Mouse (Mus musculus) neural tube, postnatal 0 days (tissue): ENCODE measurements around the gene Treml2. TPM values are rescaled to one million over a fixed set of nuclear protein-coding genes. Genes with fewer than 3 reads are reported as not detected.

Experiments used
- polyA plus RNA-seq: library from polyadenylated mRNA; unstranded; fragments of >200 nt; fragmentation: Nextera tagmentation; extraction: Ambion mirVana; gene quantifications from 2 replicates; pipeline ENCODE4 v1.2.1, GENCODE M21; 2015

Treml2 gene
- polyA plus RNA-seq, result 0.06 and 0.22 TPM in 2 replicates

DNA sequence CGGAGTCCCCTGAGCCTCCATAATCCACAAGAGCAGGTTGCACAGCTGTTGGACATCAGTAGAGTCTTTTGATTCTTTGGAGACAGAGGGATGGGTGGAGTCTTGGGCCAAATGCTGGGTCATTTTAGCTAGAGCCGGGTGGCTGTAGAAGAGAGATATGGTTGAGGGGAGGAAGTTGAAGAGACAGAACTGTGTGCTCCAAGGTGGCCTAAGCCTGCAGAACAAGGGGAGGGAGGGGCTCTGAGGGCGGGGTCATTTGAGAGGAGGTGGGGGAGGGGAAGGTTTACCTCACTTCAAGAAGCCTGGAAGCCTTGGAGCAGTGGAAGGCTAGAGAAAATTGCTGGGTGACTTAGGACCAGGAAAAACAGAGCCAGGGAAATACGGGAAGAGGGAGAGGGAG is at the start of gene Treml2:
Gene Treml2, plus strand, starts transcription at position 296 of the 400 bp plus-strand sequence.

DNA sequence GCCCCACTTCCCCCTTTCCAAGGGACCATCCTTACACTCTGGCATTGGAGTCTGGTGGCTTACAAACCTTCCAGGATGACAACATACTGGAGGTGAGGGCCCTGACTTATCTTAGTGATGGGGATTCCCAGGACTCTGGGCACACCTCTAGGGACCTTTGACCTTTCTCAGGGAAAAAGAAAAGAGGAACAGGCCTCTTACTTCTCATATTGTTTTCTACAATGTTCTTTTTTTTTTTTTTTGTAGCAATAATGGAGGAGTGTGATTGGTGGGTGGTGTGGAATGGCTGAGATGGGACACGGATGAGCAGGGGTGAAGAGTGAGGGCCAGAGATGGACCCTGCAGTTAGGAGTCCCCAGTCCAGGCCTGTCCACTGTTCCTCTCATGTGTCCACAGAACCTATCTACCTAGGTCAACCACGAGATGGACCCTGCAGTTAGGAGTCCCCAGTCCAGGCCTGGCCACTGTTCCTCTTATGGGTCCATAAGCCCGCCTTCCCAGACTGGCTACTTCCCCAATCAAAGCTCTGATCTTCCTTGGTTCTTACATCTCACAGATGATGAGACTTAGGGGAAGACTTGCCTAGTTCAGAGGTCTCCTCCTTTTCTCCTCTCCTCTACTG is 35.4 kb upstream of the Treml2 start, which contains the start of gene Treml4:
Gene Treml4, plus strand, starts transcription at position 555 of the 622 bp plus-strand sequence.

GRCm38 (mm10) chr17:48315905-48316579 is 16.7 kb downstream of the Treml2 start, which contains the start of gene B430306N03Rik:
Gene B430306N03Rik, plus strand, starts transcription at chr17:48316141.

DNA sequence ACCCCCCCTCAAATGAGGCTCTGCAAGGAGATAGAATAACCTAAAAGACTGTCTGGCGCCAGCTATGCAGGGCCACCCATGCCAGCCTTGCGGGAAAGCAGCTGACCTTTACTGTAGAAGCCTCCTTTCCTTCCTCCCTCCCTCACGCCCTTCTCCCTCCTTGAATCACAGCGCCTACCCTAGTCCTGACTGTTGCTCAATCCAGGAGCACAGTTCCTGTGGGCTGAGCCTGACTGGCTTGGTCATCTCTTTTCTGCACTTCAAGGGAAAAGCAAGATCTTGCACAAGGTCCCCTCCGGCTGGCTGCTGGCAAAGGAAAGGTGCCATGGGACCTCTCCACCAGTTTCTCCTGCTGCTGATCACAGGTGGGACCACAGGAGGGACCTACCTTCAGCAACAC is 46.9 kb downstream of the Treml2 start, which contains the start of gene Trem2:
Gene Trem2, plus strand, starts transcription at position 171 of the 400 bp plus-strand sequence.

DNA sequence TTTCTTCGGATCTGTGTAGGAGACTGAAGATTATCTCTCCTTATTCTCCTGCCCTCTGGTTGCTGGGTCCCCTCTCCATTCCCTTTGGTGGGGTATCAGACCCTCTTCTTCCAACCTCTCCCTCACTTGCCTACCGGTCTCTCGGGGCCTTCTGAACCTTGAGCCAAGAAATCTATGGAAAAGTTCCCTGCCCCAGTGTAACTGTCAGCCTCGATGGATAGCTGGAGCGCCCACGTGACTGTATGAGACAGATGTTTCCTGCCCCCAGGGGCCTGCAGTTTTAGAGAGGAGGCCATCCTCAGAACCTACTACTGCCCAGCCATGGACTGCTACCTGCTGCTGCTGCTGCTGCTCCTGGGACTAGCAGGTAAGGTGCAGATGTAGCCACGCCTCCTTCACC is 60.3 kb downstream of the Treml2 start, which contains the start of gene Treml1:
Gene Treml1, plus strand, starts transcription at position 301 of the 400 bp plus-strand sequence.

Other genes with a start within 250 kb of the Treml2 start
- 0.14 TPM in 1 of 2 replicates, not detected in the other for gene 1700067P10Rik, start 210.2 kb upstream of the Treml2 start, polyA plus RNA-seq
- gene 9830107B12Rik, start 153.2 kb upstream of the Treml2 start, polyA plus RNA-seq, result not detected in 2 replicates
- 0.10 TPM in 1 of 2 replicates, not detected in the other for gene A530064D06Rik, start 132.2 kb upstream of the Treml2 start, polyA plus RNA-seq
- not detected in 2 replicates for gene Trem1, start 66.7 kb upstream of the Treml2 start, polyA plus RNA-seq
- not detected in 2 replicates for gene Trem3, start 51.7 kb upstream of the Treml2 start, polyA plus RNA-seq
- gene Treml4, start 35.2 kb upstream of the Treml2 start, polyA plus RNA-seq, result 0.36 TPM in 1 of 2 replicates, not detected in the other
- 0.10 TPM in 1 of 2 replicates, not detected in the other for gene B430306N03Rik, start 16.6 kb downstream of the Treml2 start, polyA plus RNA-seq
- 12.7 and 13.0 TPM in 2 replicates for gene Trem2, start 46.9 kb downstream of the Treml2 start, polyA plus RNA-seq
- not detected in 2 replicates for gene Treml1, start 60.4 kb downstream of the Treml2 start, polyA plus RNA-seq
- 4.5 and 4.6 TPM in 2 replicates for gene Nfya, start 110.4 kb downstream of the Treml2 start, polyA plus RNA-seq
- 29.9 and 31.3 TPM in 2 replicates for gene Oard1, start 110.5 kb downstream of the Treml2 start, polyA plus RNA-seq
- 0.42 and 0.84 TPM in 2 replicates for gene Apobec2, start 133.4 kb downstream of the Treml2 start, polyA plus RNA-seq
- gene Tspo2, start 152.0 kb downstream of the Treml2 start, polyA plus RNA-seq, result 0.22 TPM in 1 of 2 replicates, not detected in the other
- 0.27 and 0.41 TPM in 2 replicates for gene Unc5cl, start 155.4 kb downstream of the Treml2 start, polyA plus RNA-seq